Mouse (Mus musculus) ovary, postnatal 10 days (tissue): ENCODE measurements around the gene Rps21.

Experiments used
- DNase-seq: peaks from one replicate; pipeline ENCODE4 v3.0.0; 2022; ENCODE audit warnings: low spot score

Rps21 gene

DNA sequence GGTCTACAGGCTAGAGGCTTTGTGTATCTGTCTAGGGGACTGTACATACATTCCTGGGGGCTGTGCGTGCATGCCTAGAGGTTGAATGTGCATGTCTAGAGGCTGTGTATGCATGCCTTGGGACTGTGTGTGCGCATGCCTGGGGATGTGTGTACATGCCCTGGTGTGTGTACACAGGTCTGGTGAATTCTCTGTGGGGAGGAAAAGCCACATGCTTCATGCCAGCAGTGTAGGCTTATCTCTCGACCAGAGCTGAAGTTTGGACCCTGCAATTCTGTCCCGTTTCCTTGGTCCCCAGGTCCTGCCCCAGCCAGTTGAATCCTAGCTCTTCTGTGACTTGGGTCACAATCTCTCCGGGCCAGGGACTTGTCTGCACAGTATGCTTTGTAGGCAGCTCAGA lies 34.4 kb downstream of the Rps21 start:
- DNase-seq: no peak

- no peak for DNase-seq
These were observed 34.8 kb downstream of the Rps21 start for GRCm38 (mm10) chr2:180292026-180292425.

- no peak for DNase-seq
These were observed 35.7 kb downstream of the Rps21 start for GRCm38 (mm10) chr2:180292906-180293305.

GRCm38 (mm10) chr2:180300252-180300651 lies 43.1 kb downstream of the Rps21 start:
- DNase-seq: no peak

DNA sequence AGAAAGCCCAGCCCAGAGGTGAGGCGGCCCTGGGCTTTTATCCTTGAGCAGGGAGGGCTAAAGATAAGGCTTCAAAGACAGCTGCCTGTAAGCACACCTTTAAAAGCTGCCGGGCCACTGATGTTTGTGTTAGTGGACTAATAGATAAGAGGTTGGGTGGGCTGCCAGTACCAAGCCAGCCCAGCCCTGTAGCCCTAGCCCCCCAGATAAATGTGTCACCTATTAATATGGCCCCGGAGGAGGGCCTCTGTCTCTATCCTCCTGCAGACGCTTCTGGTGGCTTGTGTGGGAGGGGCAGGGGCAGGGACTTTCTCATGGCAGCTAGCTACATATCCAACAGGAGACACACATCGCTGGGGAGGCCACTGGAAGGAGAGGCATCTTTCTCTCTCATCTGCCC lies 43.6 kb downstream of the Rps21 start:
- DNase-seq: no peak

DNA sequence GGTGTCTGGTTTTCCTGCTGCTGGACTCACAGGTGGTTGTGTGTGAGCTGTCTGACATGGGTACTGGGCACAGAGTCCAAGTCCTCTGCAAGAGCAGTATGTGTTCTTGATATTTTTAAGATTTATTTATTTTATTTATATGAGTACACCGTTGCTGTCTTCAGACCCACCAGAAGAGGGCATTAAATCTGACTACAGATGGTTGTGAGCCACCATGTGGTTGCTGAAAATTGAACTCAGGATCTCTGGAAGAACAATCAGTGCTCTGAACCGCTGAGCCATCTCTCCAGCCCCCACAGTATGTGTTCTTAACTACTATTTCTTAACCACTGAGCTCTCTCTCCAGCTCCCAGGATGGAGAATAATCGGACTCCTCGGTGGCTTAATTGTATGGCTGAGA lies 45.0 kb downstream of the Rps21 start:
- DNase-seq: no peak

DNA sequence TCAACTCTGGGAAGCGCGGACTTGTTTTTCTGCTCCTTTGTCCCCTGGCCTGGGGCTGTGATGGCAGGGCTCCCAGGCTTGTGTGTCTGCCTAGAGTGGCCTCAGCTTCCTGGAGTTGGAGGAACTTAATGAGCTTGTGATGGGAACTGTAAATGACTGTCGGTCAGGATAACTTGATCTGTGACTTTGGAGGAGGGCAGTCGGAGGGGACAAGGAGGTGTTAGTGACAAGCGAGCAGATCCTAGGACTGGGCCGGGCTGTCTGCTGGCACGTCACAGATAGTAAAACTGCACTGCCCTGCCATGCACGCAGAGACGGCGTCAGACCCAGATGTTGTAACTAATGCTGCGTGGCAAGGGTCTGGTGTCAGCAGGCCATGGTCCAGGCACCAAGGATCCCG lies 46.3 kb downstream of the Rps21 start:
- no peak for DNase-seq

DNA sequence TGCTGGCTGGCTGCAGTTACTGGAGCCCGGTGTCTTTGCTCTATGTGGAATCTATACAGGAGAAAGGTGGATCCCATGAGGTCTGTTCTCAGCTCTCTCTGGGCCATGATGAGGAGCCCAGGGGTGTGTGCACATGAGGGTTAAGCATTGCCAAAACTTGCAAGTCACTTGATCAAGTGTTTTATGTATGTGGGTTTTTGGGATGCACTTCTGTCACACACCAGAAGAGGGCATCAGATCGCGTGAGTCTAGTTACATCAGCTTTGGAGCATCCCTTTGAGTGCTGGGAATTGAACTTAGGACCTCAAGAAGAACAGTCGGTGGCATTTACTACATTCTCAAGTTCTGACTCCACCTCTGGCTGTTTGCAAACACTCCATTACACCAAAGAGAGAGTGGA lies 47.4 kb downstream of the Rps21 start:
- DNase-seq: no peak

DNA sequence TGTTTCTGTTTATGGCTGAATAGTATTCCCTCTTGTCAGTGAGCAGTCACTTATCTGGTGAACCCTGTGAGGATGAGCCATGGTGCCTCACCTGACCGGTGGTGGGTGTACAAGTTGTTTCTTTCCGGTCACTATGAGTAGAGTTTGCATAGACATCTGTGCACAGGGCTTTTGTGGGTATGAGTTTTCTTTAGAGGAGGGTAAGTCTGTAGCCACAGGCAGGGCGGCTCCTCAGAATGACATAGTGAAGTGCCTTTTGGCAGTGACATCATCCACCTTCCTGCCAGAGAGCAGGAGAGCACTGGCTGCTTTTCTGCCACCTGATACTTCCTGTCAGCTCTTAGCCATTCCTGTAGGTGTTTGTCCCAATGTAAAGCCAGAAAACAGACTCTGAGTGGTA lies 48.3 kb downstream of the Rps21 start:
- no peak for DNase-seq

DNA sequence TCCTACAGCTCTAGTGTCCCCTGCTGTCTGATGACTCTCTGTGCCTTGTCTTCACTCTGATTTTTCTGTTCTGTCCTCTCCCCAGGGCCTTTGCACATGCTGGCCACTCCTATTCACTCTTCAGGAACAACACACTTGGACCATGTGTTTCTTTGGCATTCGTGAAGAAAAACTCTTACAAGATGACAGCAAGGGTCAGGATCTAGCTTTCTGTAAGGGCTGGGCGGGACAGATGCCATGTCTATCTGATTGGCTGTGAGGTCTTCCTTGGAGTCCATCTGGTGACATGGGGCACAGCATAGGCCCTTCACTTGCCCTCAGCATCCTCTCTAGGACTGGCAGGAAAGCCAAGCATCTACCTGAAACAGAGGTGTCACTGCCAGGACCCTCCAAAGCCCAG lies 48.8 kb downstream of the Rps21 start:
- no peak for DNase-seq

DNA sequence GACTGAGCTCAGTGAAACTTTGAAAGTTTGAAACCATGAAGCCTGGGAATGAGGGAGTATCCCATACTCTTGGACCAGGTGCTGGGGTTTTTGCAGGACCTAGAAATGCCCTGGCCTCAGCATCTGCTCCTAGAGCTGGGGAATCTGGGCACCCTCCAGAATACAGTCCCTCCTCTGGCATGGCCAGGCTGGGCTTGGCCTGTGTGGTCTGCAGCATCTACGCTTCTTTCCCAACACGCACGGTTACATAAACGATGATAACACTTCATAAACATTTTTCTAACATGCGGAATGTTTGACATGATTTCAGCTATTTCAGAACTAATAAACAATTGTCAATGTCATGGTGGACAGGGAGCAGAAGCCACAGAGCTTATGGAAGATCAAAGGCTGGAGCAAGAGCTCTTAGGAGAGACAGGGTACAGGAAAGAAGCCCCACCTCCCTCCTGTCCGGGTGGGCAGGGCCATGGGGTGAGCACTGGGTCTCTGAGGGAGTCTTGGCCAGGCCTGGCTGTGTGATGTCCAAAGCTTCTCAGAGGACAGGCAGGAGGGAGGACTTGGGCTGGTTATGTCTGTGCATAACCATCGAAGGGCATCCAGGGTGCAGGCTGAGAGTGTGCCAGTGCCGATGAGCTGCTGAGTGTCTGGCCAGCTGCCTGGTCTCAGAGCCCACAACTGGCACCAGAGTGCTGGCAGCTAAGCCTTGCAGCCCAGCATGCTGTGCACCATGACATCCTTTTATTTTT lies 49.4 kb downstream of the Rps21 start:
- no peak for DNase-seq

DNA sequence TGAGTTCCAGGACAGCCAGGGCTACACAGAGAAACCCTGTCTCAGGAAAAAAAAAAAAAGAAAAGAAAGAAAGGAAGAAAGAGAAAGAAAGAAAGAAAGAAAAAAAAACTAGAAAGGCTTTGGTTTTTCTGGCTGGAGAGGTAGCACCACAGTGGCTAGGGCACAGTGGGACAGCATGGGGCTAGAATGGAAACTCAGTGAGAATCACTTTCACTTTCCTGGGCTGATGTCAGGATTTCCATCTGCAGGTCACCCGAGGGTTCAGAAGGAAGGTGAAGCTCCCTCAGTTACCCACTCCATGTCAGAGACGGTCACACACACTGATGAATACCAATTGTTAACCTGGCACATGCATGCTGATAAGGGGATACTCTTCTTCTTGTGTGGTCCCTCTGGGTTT lies 50.5 kb downstream of the Rps21 start:
- no peak for DNase-seq
